Mouse (Mus musculus) kidney, adult 2 months (tissue): ENCODE data around the gene Gm826. TPM values are rescaled to one million over a fixed set of nuclear protein-coding genes. Genes with fewer than 3 reads are reported as not detected.

Experiments
- DNase-seq: peaks from one replicate; pipeline ENCODE4 v3.0.0; 2021
- H3K27ac ChIP-seq: fragments of 200-500 bp; 2 replicates; pipeline ENCODE4 v1.5.1; 2012; ENCODE audit warnings: low read depth, low read length, control low read depth, inconsistent platforms; ENCODE audit not compliant: insufficient read depth
- H3K27me3 ChIP-seq: fragments of 200-500 bp; replicated peaks from 2 replicates; pipeline ENCODE4 v1.6.1; 2012; ENCODE audit warnings: mild to moderate bottlenecking, moderate library complexity, low read length, inconsistent platforms; ENCODE audit not compliant: control insufficient read depth, insufficient read depth
- H3K36me3 ChIP-seq: fragments of 200-500 bp; 2 replicates; pipeline ENCODE4 v1.6.1; 2012; ENCODE audit warnings: mild to moderate bottlenecking, moderate library complexity, low read length, inconsistent platforms; ENCODE audit not compliant: control insufficient read depth, insufficient read depth
- H3K4me1 ChIP-seq: fragments of 200-500 bp; 2 replicates; pipeline ENCODE4 v1.6.1; 2011; ENCODE audit warnings: low read length; ENCODE audit not compliant: control insufficient read depth, insufficient read depth
- H3K4me3 ChIP-seq: fragments of 200-500 bp; 2 replicates; pipeline ENCODE4 v1.5.1; 2011; ENCODE audit warnings: mild to moderate bottlenecking, low read depth, low read length, control low read depth; ENCODE audit not compliant: insufficient read depth
- CTCF ChIP-seq: fragments of 200-500 bp; conservative IDR thresholded peaks from 2 replicates; pipeline ENCODE4 v1.5.1; 2011; ENCODE audit warnings: low read depth, mild to moderate bottlenecking, control low read depth, low read length, moderate library complexity, mixed read lengths; ENCODE audit not compliant: insufficient read depth, insufficient read length
- POLR2A ChIP-seq: fragments of 200-500 bp; IDR thresholded peaks from one replicate; pipeline ENCODE4 v1.6.1; 2011; ENCODE audit warnings: low read depth, low read length, control low read depth
- WGBS: fragments of 180-500 bp; shearing (Covaris S2); methylation state at CpG from one replicate; pipeline ENCODE4 v1.1.7; 2018; 5-methylcytosine and 5-hydroxymethylcytosine counted together
- polyA plus RNA-seq: library from polyadenylated mRNA; depleted of rRNA; stranded (reverse); fragments of >200 nt; gene quantifications from 2 replicates; pipeline ENCODE4 v1.2.3, GENCODE M21; 2012

Gene Gm826
- polyA plus RNA-seq, 1 experiment = 0.25 TPM

- 61% methylated on average over 2 of the region's 2 CpGs for WGBS
These were observed 2.1 kb upstream of the Gm826 start for GRCm38 (mm10) chr2:160336053-160336452.

GRCm38 (mm10) chr2:160335043-160335442 is 1.1 kb upstream of the Gm826 start:
- WGBS = 43% methylated on average over 1 of the region's 1 CpGs
- Histone ChIP-seq H3K4me1 (peaks cover 6% of the 10 kb centered on the region), H3K27ac (no peak overlapping the region), H3K36me3 (no peaks in the 10 kb centered on the region), H3K27me3 (no peaks in the 10 kb centered on the region), H3K4me3 (no peak overlapping the region)
- TF ChIP-seq CTCF (no peak), POLR2A (no peak)
- peak; percentile 46 for DNase-seq

More at GRCm38 (mm10) chr2:160336053-160336452, 2.1 kb upstream of the Gm826 start:
- Histone ChIP-seq H3K36me3 (no peaks in the 10 kb centered on the region), H3K4me3 (no peak overlapping the region), H3K4me1 (peaks cover 6% of the 10 kb centered on the region), H3K27me3 (no peaks in the 10 kb centered on the region), H3K27ac (no peak overlapping the region)
- no peak for TF ChIP-seq CTCF
- no peak for TF ChIP-seq POLR2A
- DNase-seq = no peak

GRCm38 (mm10) chr2:160332516-160333325 is 1.2 kb downstream of the Gm826 start:
- H3K27ac ChIP-seq = no peak overlapping the region
- H3K36me3 ChIP-seq = no peaks in the 10 kb centered on the region
- DNase-seq = peak; percentile 70
- 75% methylated on average over 12 of the region's 12 CpGs for WGBS
- TF ChIP-seq POLR2A = no peak
- TF ChIP-seq CTCF = no peak
- peaks cover 6% of the 10 kb centered on the region for H3K4me1 ChIP-seq
- H3K4me3 ChIP-seq = no peak overlapping the region
- H3K27me3 ChIP-seq = no peaks in the 10 kb centered on the region

GRCm38 (mm10) chr2:160328886-160329285 is 5.1 kb downstream of the Gm826 start:
- DNase-seq = peak; percentile 33
- 31% methylated on average over 9 of the region's 9 CpGs for WGBS
- H3K36me3 ChIP-seq = no peaks in the 10 kb centered on the region
- H3K4me1 ChIP-seq = no peaks in the 10 kb centered on the region
- TF ChIP-seq POLR2A (no peak), CTCF (no peak)
- no peaks in the 10 kb centered on the region for H3K27me3 ChIP-seq
- no peak overlapping the region for H3K4me3 ChIP-seq
- H3K27ac ChIP-seq = no peak overlapping the region

GRCm38 (mm10) chr2:160327716-160328115 is 6.2 kb downstream of the Gm826 start:
- no peak overlapping the region for H3K27ac ChIP-seq
- 92% methylated on average over 4 of the region's 4 CpGs for WGBS

GRCm38 (mm10) chr2:160327167-160327566 is 6.8 kb downstream of the Gm826 start:
- DNase-seq = peak; percentile 78
- TF ChIP-seq POLR2A = no peak
- TF ChIP-seq CTCF = no peak
- H3K27ac ChIP-seq = no peak overlapping the region

More at GRCm38 (mm10) chr2:160327716-160328115, 6.2 kb downstream of the Gm826 start:
- no peak overlapping the region for H3K4me3 ChIP-seq
- no peak for DNase-seq
- no peaks in the 10 kb centered on the region for H3K27me3 ChIP-seq
- TF ChIP-seq POLR2A (no peak), CTCF (no peak)
- H3K36me3 ChIP-seq = no peaks in the 10 kb centered on the region
- no peaks in the 10 kb centered on the region for H3K4me1 ChIP-seq

GRCm38 (mm10) chr2:160325105-160325644 is 8.8 kb downstream of the Gm826 start:
- Histone ChIP-seq H3K4me1 (no peaks in the 10 kb centered on the region), H3K36me3 (no peaks in the 10 kb centered on the region), H3K4me3 (no peak overlapping the region), H3K27ac (no peak overlapping the region), H3K27me3 (no peaks in the 10 kb centered on the region)
- WGBS = 68% methylated on average over 6 of the region's 6 CpGs
- no peak for TF ChIP-seq CTCF
- no peak for DNase-seq

More at GRCm38 (mm10) chr2:160327167-160327566, 6.8 kb downstream of the Gm826 start:
- 49% methylated on average over 4 of the region's 4 CpGs for WGBS
- no peaks in the 10 kb centered on the region for H3K36me3 ChIP-seq
- H3K27me3 ChIP-seq = no peaks in the 10 kb centered on the region
- no peak overlapping the region for H3K4me3 ChIP-seq
- no peaks in the 10 kb centered on the region for H3K4me1 ChIP-seq
